Mouse (Mus musculus): ENCODE measurements around the gene Gm28230. TPM values are rescaled to one million over a fixed set of nuclear protein-coding genes. Genes with fewer than 3 reads are reported as not detected.

The Gm28230 gene
- polyA plus RNA-seq, 1 experiment from 2014 or later: 0.55 TPM

DNA sequence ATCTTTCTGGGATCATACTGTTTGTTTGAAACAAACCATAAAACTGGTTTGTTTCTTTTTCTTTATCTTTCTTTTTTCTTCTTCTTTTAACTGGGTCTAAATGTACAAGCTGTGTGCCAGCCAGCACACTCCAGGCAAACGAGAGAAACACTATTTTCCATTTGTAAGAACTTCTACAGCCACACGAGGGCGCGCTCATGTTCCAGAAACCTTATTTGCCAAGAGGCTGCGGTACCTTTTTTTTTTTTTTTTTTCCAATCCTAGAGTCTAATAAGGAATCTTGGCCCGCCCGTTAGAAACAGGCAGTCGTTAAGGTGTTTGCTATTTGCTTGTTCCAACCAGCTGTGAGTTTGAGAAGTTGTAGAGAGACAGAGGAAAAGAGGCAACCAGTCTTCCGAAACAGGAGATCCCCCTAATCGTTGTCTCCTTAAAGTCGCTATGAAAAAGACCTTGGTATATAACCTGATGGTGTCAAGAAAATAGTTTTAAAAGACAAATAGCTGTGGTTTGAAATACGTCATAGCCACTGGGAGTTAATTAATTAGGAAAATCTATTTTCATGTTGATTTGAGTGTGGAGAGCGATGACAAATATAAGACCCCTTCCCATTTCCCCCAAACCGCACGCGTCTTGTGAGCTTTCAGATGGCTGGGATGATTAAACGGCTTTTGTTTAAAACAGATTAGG is 40.1 kb upstream of the Gm28230 start:
- Histone ChIP-seq H3K9me3 (no peaks in the 10 kb centered on the region), H3K4me1 (replicated peaks) (peaks cover 17% of the 10 kb centered on the region), H3K4me3 (replicated peaks) (0 out of 2 replicates have a peak overlapping the region, but pooled peaks have one; percentile 1), H3K27me3 (replicated peaks) (peaks cover 83% of the 10 kb centered on the region), H3K4me2 (replicated peaks) (no peak overlapping the region), H3K9ac (no peak overlapping the region), H3K27ac (no peak overlapping the region), H3K36me3 (no peaks in the 10 kb centered on the region)
- no peak for ATAC-seq
- WGBS: 7% methylated on average over 17 of the region's 17 CpGs

DNA sequence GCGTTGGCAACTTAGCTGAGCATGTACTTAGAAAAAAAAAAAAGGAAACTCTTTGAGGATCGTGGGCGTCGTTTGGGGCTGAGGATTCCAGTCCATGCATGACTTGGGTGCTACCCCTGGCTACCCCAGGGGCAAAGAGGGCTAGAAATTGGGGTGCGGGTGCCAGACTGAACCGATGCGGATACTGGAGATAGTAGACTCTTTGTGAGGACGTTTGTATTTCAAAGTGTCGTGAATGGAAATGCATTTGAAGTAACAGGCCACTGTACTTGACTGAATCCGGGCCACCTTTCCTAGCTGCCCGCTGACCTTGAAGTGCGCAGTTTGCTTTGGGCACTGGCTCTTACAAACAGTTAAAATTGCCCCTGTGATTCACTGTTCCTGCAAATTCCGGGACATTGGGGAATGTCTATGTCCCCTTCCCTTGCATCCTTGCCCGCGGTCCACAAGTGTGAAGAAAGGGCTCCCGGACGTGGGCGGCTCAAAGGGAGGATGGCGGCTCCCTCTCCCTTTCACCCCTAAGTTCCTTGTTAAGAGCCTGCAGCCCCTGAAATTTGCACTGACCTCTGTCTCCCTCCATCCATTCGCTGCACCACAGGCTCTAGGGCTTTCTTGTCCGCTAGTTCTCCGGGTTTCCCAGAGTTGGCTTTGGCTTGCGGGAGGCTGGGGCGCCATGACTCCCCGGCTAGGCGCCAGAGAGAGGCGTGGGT is 39.4 kb upstream of the Gm28230 start:
- Histone ChIP-seq H3K4me2 (replicated peaks) (no peak overlapping the region; the same call in 1 of the 2 replicates), H3K27ac (no peak overlapping the region), H3K9me3 (no peaks in the 10 kb centered on the region), H3K4me1 (replicated peaks) (peaks cover 14% of the 10 kb centered on the region), H3K27me3 (replicated peaks) (peaks cover 83% of the 10 kb centered on the region), H3K4me3 (replicated peaks) (peak overlapping the region; percentile 20), H3K36me3 (no peaks in the 10 kb centered on the region), H3K9ac (no peak overlapping the region)
- WGBS: 2% methylated on average over 27 of the region's 27 CpGs
- no peak for ATAC-seq

DNA sequence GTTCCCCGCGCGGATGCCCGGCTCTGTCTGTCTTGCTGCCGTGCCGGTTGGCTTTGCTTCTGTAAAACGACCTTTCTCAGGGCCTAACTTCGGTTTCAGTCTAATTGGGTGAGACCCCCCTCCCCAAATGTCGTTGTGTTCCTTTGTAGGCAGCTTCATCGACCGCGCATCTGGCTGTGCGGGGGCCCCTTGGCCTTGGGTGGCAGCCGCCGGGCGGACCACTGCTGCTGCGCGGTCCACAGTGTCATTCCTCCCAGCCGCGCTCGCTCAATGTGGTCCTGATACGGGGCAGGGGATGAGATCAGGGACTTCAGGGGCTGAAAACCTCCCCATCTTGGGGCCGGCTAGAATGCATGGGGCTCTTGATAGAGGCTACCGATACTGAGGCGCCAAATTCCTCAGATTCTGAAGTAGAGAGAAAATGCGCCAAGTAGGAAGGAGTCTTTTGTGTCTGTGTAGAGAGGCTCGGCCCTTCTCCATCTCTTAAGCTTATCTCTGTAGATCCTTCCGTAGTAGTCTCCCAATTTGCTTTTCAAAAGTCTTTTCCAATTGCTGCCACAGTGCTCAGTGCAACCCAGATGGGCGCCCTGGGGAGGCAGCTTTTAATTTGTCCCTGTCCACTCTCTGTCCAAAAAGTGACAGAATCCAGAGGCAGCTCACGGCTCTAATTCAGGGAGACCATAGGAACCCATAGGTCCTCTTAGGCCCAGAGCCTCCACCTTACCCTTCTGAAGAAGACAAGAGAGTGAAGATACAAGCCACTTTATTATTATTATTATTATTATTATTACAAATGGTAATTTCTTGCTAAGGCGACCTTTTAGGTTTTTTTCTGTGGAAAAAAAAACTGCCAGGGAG is 38.6 kb upstream of the Gm28230 start:
- no peak overlapping the region for H3K9ac ChIP-seq
- H3K9me3 ChIP-seq: no peaks in the 10 kb centered on the region
- WGBS: 1% methylated on average over 31 of the region's 31 CpGs
- H3K27me3 ChIP-seq (replicated peaks): peaks cover 83% of the 10 kb centered on the region
- H3K27ac ChIP-seq: no peak overlapping the region
- peaks cover 11% of the 10 kb centered on the region for H3K4me1 ChIP-seq (replicated peaks)
- ATAC-seq: no peak
- H3K36me3 ChIP-seq: no peaks in the 10 kb centered on the region
- no peak overlapping the region; the same call in 1 of the 2 replicates for H3K4me2 ChIP-seq (replicated peaks)
- H3K4me3 ChIP-seq (replicated peaks): peak overlapping the region; percentile 20

DNA sequence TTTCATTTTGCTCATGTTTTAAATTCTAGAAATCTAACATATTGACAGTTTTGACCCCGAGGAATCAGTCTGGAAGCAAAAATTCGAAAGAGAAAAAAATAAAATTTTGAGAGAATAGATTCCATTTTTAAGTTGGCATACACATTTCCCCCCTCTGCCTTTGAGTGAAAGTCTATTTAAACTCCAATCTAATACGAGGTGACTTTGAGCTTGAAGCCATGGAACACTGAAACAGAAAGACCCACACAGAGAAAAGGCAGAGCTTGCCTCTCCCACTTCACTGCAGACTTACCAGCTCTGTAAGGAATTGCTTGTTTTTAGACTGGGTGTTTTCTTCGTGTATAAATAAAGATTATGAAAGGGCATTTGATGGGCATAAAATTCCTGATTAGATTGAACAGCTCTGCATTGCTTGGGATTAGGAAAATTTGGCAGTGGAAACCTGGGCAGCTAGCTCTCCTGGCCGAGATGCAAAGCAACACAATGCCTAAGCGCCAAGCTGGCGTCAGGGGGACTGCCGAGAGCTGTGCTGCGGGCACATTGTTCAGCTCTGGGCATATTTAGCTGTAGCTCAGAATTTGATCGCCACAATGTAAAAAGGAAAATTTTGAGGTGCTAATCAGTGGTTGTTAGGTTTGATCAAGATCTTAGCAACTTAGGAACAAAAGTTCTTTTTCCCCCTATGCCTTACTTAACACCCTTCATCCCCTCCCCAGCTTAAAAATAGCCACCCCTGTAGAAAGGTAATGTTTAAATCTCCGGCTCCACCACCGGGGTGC is 37.5 kb upstream of the Gm28230 start:
- WGBS: 5% methylated on average over 12 of the region's 12 CpGs
- H3K36me3 ChIP-seq: no peaks in the 10 kb centered on the region
- peaks cover 10% of the 10 kb centered on the region; the same call in 1 of the 2 replicates for H3K4me1 ChIP-seq (replicated peaks)
- H3K9me3 ChIP-seq: no peaks in the 10 kb centered on the region
- peaks cover 83% of the 10 kb centered on the region for H3K27me3 ChIP-seq (replicated peaks)
- ATAC-seq: no peak
- no peak overlapping the region for H3K27ac ChIP-seq
- no peak overlapping the region for H3K9ac ChIP-seq
- no peak overlapping the region for H3K4me3 ChIP-seq (replicated peaks)
- 0 out of 2 replicates have a peak overlapping the region, but pooled peaks have one; percentile 9 for H3K4me2 ChIP-seq (replicated peaks)

DNA sequence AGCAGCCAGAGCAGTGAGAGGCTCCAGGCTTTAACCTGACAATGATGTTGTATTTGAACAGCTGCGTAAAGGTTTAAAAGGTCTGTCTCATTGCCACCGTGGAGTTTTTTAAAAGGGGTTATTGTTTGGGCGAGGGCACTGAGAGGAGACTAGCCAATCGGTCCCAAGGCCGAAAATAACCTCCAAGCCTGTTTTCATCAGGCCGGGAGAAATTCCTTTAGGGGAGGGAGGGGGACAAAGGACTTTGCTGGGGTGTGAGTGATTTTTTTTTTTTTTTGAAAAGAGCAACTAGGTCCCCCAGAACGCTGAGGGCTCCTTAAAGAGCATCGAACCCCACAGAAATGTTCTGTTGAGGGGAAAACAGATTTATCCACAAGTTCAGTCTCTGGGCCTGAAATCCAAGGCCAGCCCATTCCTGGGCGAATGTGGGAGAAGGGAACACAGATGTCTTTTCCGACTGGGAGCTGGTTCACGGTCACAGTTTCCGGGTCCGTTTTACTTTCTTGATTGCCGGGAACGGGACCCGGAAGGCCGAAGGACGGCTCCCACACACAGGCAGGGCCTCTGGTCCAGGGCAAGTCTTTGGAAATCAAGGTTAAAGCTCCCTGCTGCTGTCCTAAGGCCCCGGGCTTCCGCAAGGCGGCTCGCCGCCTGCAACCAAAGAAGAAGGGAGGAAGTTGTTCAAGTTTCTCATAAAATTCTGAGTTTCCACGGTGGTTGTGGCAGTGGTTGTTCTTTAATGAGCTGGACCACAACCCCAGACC is 36.8 kb upstream of the Gm28230 start:
- peaks cover 82% of the 10 kb centered on the region for H3K27me3 ChIP-seq (replicated peaks)
- H3K4me2 ChIP-seq (replicated peaks): peak overlapping the region; percentile 11; the same call in 1 of the 2 replicates
- 0 out of 2 replicates have a peak overlapping the region, but pooled peaks have one; percentile 30 for H3K9ac ChIP-seq
- no peaks in the 10 kb centered on the region for H3K9me3 ChIP-seq
- H3K36me3 ChIP-seq: no peaks in the 10 kb centered on the region
- no peak for ATAC-seq
- WGBS: 3% methylated on average over 24 of the region's 24 CpGs
- no peak overlapping the region for H3K27ac ChIP-seq
- H3K4me3 ChIP-seq (replicated peaks): peak overlapping the region; percentile 14; the same call in 1 of the 2 replicates
- H3K4me1 ChIP-seq (replicated peaks): peaks cover 10% of the 10 kb centered on the region; the same call in 1 of the 2 replicates

DNA sequence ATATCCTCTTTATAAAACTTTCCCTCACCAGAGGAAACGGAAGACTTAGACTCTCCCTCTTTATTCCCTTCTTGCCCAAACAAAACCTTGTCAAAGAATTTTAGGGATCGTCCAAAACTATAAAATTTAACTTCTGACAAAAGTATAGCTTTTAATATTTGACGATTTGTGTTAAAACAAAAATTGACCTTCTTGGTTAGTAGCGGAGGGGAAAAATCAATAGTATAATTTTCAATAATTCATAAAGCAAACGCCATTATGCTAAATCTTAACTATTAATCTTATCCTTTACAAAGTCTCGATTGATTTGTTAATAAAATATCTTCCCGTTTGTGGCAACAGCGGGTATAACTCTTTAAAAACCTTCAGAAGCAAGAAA is 36.2 kb upstream of the Gm28230 start:
- peaks cover 10% of the 10 kb centered on the region; the same call in 1 of the 2 replicates for H3K4me1 ChIP-seq (replicated peaks)
- ATAC-seq: no peak
- H3K27me3 ChIP-seq (replicated peaks): peaks cover 82% of the 10 kb centered on the region
- WGBS: 12% methylated on average over 8 of the region's 8 CpGs
- H3K4me3 ChIP-seq (replicated peaks): no peak overlapping the region; the same call in 1 of the 2 replicates
- H3K9ac ChIP-seq: no peak overlapping the region
- H3K27ac ChIP-seq: no peak overlapping the region
- H3K9me3 ChIP-seq: no peaks in the 10 kb centered on the region
- H3K4me2 ChIP-seq (replicated peaks): no peak overlapping the region
- no peaks in the 10 kb centered on the region for H3K36me3 ChIP-seq

DNA sequence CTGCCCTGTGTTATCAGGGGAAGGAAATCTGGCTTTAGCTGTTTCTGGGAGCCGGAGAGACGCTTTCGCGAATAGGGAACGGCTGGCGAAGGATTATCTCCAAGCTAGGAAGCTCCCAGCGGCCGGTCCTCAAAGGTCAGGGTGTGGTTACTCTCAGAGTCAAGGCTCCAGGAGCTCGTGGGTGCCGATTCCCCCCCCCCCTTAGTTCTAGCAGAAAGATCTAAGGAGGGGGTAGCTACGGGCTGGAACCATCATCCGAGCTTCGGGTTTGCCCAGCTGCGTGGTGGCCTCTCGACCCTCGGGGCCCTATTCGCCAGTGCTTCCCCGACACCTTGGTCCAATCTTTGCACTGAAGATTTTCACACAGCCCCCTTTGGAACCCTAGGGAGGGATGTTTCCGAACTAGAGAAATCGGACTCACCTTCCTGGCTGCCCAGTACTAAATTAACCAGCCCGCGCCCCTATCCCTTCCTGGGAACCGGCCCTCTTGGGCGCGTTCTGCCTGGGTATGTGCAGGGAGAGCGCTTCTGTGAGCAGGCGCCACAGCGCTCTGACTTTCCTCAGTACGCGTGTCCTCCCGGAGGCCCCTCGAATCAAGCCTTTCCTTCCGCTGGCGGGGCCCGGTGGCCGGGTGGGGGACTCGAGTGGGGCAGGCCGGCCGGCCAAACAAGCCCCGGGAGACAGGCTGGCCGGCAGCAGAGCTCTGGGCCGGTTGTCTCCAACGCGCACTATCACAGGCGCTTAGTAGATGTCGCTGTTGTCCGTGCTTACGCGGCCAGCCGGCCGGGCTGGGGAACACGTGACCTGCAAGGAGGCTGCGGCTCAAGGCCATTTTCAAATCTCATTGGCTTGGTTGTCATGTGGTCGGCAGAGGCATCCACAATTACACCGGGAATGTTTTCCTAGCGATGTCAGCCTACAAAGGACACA is 35.2 kb upstream of the Gm28230 start, which contains the start of gene Hoxd10:
Gene Hoxd10 (plus strand): TSS at position 903 of the 930 bp plus-strand sequence.
- Histone ChIP-seq H3K4me3 (replicated peaks) (peak within 1 kb of the TSS; percentile 31), H3K36me3 (no peaks in the 10 kb centered on the region), H3K4me2 (replicated peaks) (peak within 1 kb of the TSS; percentile 49), H3K9ac (peak within 1 kb of the TSS; percentile 39; the same call in 1 of the 2 replicates), H3K4me1 (replicated peaks) (peaks cover 10% of the 10 kb centered on the region; the same call in 1 of the 2 replicates), H3K27me3 (replicated peaks) (peaks cover 88% of the 10 kb centered on the region), H3K9me3 (no peaks in the 10 kb centered on the region), H3K27ac (0 out of 2 replicates have a peak within 1 kb of the TSS, but pooled peaks have one; percentile 17)
- WGBS: 2% methylated on average over 56 of the region's 56 CpGs
- ATAC-seq: peak; percentile 76

DNA sequence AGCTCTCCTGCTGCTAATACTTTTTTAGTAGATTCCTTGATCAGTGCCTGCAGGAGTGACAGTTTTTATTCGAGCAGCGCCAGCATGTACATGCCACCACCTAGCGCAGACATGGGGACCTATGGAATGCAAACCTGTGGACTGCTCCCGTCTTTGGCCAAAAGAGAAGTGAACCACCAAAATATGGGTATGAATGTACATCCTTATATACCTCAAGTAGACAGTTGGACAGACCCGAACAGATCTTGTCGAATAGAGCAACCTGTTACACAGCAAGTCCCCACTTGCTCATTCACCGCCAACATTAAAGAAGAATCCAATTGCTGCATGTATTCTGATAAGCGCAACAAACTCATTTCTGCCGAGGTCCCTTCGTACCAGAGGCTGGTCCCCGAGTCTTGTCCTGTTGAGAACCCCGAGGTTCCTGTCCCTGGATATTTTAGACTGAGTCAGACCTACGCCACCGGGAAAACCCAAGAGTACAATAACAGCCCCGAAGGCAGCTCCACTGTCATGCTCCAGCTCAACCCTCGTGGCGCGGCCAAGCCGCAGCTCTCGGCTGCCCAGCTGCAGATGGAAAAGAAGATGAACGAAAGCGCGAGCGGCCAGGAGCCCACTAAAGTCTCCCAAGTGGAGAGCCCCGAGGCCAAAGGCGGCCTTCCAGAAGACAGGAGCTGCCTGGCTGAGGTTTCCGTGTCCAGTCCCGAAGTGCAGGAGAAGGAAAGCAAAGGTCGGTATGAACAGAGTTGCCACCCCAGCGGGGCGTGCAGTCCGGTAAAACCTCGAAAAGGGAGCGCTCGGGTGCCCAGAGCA is 34.3 kb upstream of the Gm28230 start:
- WGBS: 4% methylated on average over 35 of the region's 35 CpGs
- Histone ChIP-seq H3K27ac (no peak overlapping the region), H3K4me2 (replicated peaks) (peak overlapping the region; percentile 49), H3K4me1 (replicated peaks) (peaks cover 10% of the 10 kb centered on the region; the same call in 1 of the 2 replicates), H3K36me3 (no peaks in the 10 kb centered on the region), H3K4me3 (replicated peaks) (peak overlapping the region; percentile 31), H3K9ac (peak overlapping the region; percentile 15; the same call in 1 of the 2 replicates), H3K9me3 (no peaks in the 10 kb centered on the region), H3K27me3 (replicated peaks) (peaks cover 89% of the 10 kb centered on the region)
- ATAC-seq: no peak

DNA sequence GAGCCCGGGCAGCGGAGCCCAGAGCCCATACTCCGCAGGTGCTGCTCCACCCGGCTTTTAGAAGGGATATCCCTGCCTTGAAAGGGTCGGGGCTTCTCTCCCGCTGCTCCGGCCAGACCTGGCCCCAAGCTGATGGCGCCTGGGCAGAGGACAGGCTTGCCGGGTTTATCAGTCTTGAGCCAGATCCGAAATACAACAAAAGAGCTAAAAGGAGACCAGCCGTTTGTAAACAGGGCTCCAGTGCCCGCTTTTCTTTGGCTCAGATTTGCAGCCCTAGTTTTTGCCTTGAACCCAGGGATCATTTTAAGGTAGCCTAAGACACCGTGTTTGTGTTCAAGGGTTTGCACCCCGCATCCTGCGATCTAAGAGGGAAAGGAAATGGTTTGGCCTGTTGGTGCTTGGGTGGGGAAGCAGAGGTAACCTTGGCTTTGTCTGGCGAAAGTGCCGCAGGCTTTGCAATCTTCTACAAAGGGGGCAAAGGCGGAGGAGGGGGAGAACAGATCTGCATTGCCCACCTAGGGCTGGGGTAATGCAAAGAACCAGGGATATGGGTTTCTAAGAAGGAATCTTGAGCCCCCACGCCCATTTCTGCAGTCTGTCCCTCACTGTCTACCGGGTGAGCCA is 33.6 kb upstream of the Gm28230 start:
- ATAC-seq: no peak
- 3% methylated on average over 20 of the region's 20 CpGs for WGBS
- H3K4me2 ChIP-seq (replicated peaks): peak overlapping the region; percentile 45
- H3K36me3 ChIP-seq: no peaks in the 10 kb centered on the region
- H3K4me3 ChIP-seq (replicated peaks): peak overlapping the region; percentile 31
- peaks cover 89% of the 10 kb centered on the region for H3K27me3 ChIP-seq (replicated peaks)
- H3K4me1 ChIP-seq (replicated peaks): peaks cover 15% of the 10 kb centered on the region
- H3K27ac ChIP-seq: no peak overlapping the region
- H3K9ac ChIP-seq: peak overlapping the region; percentile 15; the same call in 1 of the 2 replicates
- no peaks in the 10 kb centered on the region for H3K9me3 ChIP-seq

Measured in intestine, embryonic 15.5 days (tissue).